Mouse (Mus musculus) stomach, embryonic 14.5 days (tissue): Measurements from ENCODE around the gene Tefm. TPM values are rescaled to one million over a fixed set of nuclear protein-coding genes. Genes with fewer than 3 reads are reported as not detected.
A peak's percentile ranks its signal among the peaks of the same experiment; 100 is the strongest.
"Not testable (repeated sequence)": the region's sequence is repeated elsewhere in the genome, so short reads cannot be mapped to it uniquely, and the experiment has no call there.

Source experiments
- ATAC-seq: fragments of 200-750 bp; cut with Nextera tagmentation; 2 replicates; pipeline ENCODE4 v1.8.0; 2017; ENCODE audit warnings: low read depth, moderate TSS enrichment; ENCODE audit not compliant: insufficient number of reproducible peaks, insufficient read depth, low FRiP score
- H3K27ac ChIP-seq: fragments of 300-500 bp; sonication (generic); 2 replicates; pipeline ENCODE4 v1.5.1; 2014; ENCODE audit warnings: mild to moderate bottlenecking, low read length, moderate library complexity, mixed read lengths
- H3K27me3 ChIP-seq: fragments of 300-500 bp; sonication (generic); 2 replicates; pipeline ENCODE4 v1.6.1; 2014; ENCODE audit warnings: low read length, control low read depth, mixed read lengths; ENCODE audit not compliant: control insufficient read depth, insufficient read depth
- H3K36me3 ChIP-seq: fragments of 300-500 bp; sonication (generic); 2 replicates; pipeline ENCODE4 v1.6.1; 2014; ENCODE audit warnings: mild to moderate bottlenecking, control low read depth, low read length, moderate library complexity, mixed read lengths; ENCODE audit not compliant: control insufficient read depth, insufficient read depth
- H3K4me1 ChIP-seq: fragments of 300-500 bp; sonication (generic); 2 replicates; pipeline ENCODE4 v1.6.1; 2014; ENCODE audit warnings: low read length, control low read depth, mixed read lengths; ENCODE audit not compliant: control insufficient read depth, insufficient read depth
- H3K4me2 ChIP-seq: fragments of 300-500 bp; sonication (generic); replicated peaks from 2 replicates; pipeline ENCODE4 v1.6.1; 2014; ENCODE audit warnings: low read depth, low read length, control low read depth
- H3K4me3 ChIP-seq: fragments of 300-500 bp; sonication (generic); 2 replicates; pipeline ENCODE4 v1.5.1; 2014; ENCODE audit warnings: low read depth, low read length, control low read depth
- H3K9ac ChIP-seq: fragments of 300-500 bp; sonication (generic); replicated peaks from 2 replicates; pipeline ENCODE4 v1.6.1; 2014; ENCODE audit warnings: low read depth, mild to moderate bottlenecking, control low read depth, low read length, moderate library complexity, mixed read lengths
- H3K9me3 ChIP-seq: fragments of 300-500 bp; sonication (generic); 2 replicates; pipeline ENCODE4 v1.6.1; 2016; ENCODE audit warnings: low read depth, low read length, control low read depth; ENCODE audit not compliant: control insufficient read depth
- WGBS: fragments of 180-500 bp; shearing (Covaris S2); extraction: QIAGEN DNeasy Blood & Tissue Kit; methylation state at CpG from one replicate; pipeline ENCODE4 v1.1.7; 2014; 5-methylcytosine and 5-hydroxymethylcytosine counted together
- polyA plus RNA-seq: library from polyadenylated mRNA; unstranded; fragments of >200 nt; fragmentation: Nextera tagmentation; extraction: Ambion mirVana; gene quantifications from 2 replicates; pipeline ENCODE4 v1.2.1, GENCODE M21; 2014

Tefm gene
- polyA plus RNA-seq, 1 experiment from 2014 or later = 28.2 TPM

GRCm38 (mm10) chr11:80152376-80152775, 10.4 kb upstream of the Tefm start:
- Histone ChIP-seq H3K4me1 (peaks cover 5% of the 10 kb centered on the region; the same call in 1 of the 2 replicates), H3K27me3 (peaks cover 23% of the 10 kb centered on the region), H3K4me2 (no peak overlapping the region), H3K36me3 (no peaks in the 10 kb centered on the region), H3K9ac (no peak overlapping the region), H3K9me3 (no peaks in the 10 kb centered on the region), H3K4me3 (no peak overlapping the region), H3K27ac (no peak overlapping the region)
- WGBS = 63% methylated on average over 8 of the region's 8 CpGs
- ATAC-seq = no peak

- Histone ChIP-seq H3K9ac (no peak overlapping the region), H3K4me3 (no peak overlapping the region), H3K36me3 (no peaks in the 10 kb centered on the region), H3K27me3 (peaks cover 23% of the 10 kb centered on the region), H3K9me3 (no peaks in the 10 kb centered on the region), H3K27ac (no peak overlapping the region), H3K4me1 (peaks cover 5% of the 10 kb centered on the region; the same call in 1 of the 2 replicates), H3K4me2 (no peak overlapping the region)
- 60% methylated on average over 2 of the region's 2 CpGs for WGBS
- no peak for ATAC-seq
These were observed 9.6 kb upstream of the Tefm start for GRCm38 (mm10) chr11:80151541-80151940.

GRCm38 (mm10) chr11:80150566-80150965, 8.6 kb upstream of the Tefm start:
- 80% methylated on average over 5 of the region's 5 CpGs for WGBS
- H3K9ac ChIP-seq = no peak overlapping the region
- no peaks in the 10 kb centered on the region for H3K36me3 ChIP-seq
- peaks cover 5% of the 10 kb centered on the region; the same call in 1 of the 2 replicates for H3K4me1 ChIP-seq
- H3K27ac ChIP-seq = no peak overlapping the region
- ATAC-seq = no peak
- no peak overlapping the region for H3K4me3 ChIP-seq
- H3K9me3 ChIP-seq = no peaks in the 10 kb centered on the region
- H3K27me3 ChIP-seq = peaks cover 23% of the 10 kb centered on the region
- no peak overlapping the region for H3K4me2 ChIP-seq

- peaks cover 5% of the 10 kb centered on the region; the same call in 1 of the 2 replicates for H3K4me1 ChIP-seq
- ATAC-seq = no peak
- no peak overlapping the region for H3K9ac ChIP-seq
- no peak overlapping the region for H3K4me3 ChIP-seq
- no peak overlapping the region for H3K27ac ChIP-seq
- WGBS = 85% methylated on average over 8 of the region's 8 CpGs
- no peak overlapping the region for H3K4me2 ChIP-seq
- H3K9me3 ChIP-seq = no peaks in the 10 kb centered on the region
- no peaks in the 10 kb centered on the region for H3K36me3 ChIP-seq
- H3K27me3 ChIP-seq = peaks cover 15% of the 10 kb centered on the region
These were observed 7.5 kb upstream of the Tefm start for GRCm38 (mm10) chr11:80149412-80150023.

- H3K9me3 ChIP-seq, H3K4me2 ChIP-seq, H3K27ac ChIP-seq, H3K9ac ChIP-seq, H3K27me3 ChIP-seq, H3K4me3 ChIP-seq, ATAC-seq, H3K36me3 ChIP-seq, H3K4me1 ChIP-seq: not testable (repeated sequence)
- 38% methylated on average over 1 of the region's 4 CpGs for WGBS
These were observed 7.0 kb upstream of the Tefm start for GRCm38 (mm10) chr11:80148974-80149373.

- H3K4me1 ChIP-seq = no peaks in the 10 kb centered on the region
- H3K27me3 ChIP-seq = peaks cover 4% of the 10 kb centered on the region
- ATAC-seq = peak; percentile 56; the same call in 1 of the 2 replicates
- H3K4me2 ChIP-seq = no peak overlapping the region
- H3K9ac ChIP-seq = no peak overlapping the region
- no peaks in the 10 kb centered on the region for H3K9me3 ChIP-seq
- WGBS = 32% methylated on average over 1 of the region's 1 CpGs
- no peak overlapping the region for H3K4me3 ChIP-seq
- no peak overlapping the region for H3K27ac ChIP-seq
- no peaks in the 10 kb centered on the region for H3K36me3 ChIP-seq
These were observed 6.3 kb upstream of the Tefm start for GRCm38 (mm10) chr11:80148313-80148712.

- Histone ChIP-seq H3K4me2 (no peak overlapping the region), H3K27ac (no peak overlapping the region), H3K9me3 (no peaks in the 10 kb centered on the region), H3K9ac (no peak overlapping the region), H3K36me3 (no peaks in the 10 kb centered on the region), H3K4me3 (no peak overlapping the region), H3K4me1 (no peaks in the 10 kb centered on the region), H3K27me3 (no peaks in the 10 kb centered on the region)
- 76% methylated on average over 6 of the region's 6 CpGs for WGBS
- ATAC-seq = no peak
These were observed 5.8 kb upstream of the Tefm start for GRCm38 (mm10) chr11:80147748-80148147.

GRCm38 (mm10) chr11:80145787-80146275, 3.9 kb upstream of the Tefm start:
- no peak overlapping the region for H3K4me2 ChIP-seq
- no peaks in the 10 kb centered on the region for H3K4me1 ChIP-seq
- no peak overlapping the region for H3K9ac ChIP-seq
- no peaks in the 10 kb centered on the region for H3K36me3 ChIP-seq
- no peaks in the 10 kb centered on the region for H3K27me3 ChIP-seq
- WGBS = 40% methylated on average over 10 of the region's 10 CpGs
- no peaks in the 10 kb centered on the region for H3K9me3 ChIP-seq
- H3K4me3 ChIP-seq = no peak overlapping the region
- H3K27ac ChIP-seq = no peak overlapping the region
- no peak for ATAC-seq

- peaks cover 7% of the 10 kb centered on the region for H3K36me3 ChIP-seq
- no peaks in the 10 kb centered on the region for H3K27me3 ChIP-seq
- H3K9ac ChIP-seq = no peak overlapping the region
- WGBS = 36% methylated on average over 8 of the region's 8 CpGs
- H3K27ac ChIP-seq = no peak overlapping the region
- ATAC-seq = no peak
- no peaks in the 10 kb centered on the region for H3K9me3 ChIP-seq
- peak overlapping the region; percentile 79; the same call in 1 of the 2 replicates for H3K4me3 ChIP-seq
- H3K4me2 ChIP-seq = peak overlapping the region; percentile 79
- no peaks in the 10 kb centered on the region for H3K4me1 ChIP-seq
These were observed 897 bp upstream of the Tefm start for GRCm38 (mm10) chr11:80142872-80143271.
